Mouse (Mus musculus): ENCODE data around the gene Fgf13.

GRCm38 (mm10) chrX:59166763-59167162 is 401.1 kb downstream of the Fgf13 start:
- no peak for TF ChIP-seq CTCF (IDR thresholded peaks at IDR 0.05; ENCODE audit: borderline replicate concordance, insufficient read depth, low read length)
- no peak for TF ChIP-seq POLR2A (IDR thresholded peaks at IDR 0.05; ENCODE audit: low read depth, low read length)
